Mouse (Mus musculus) neural tube, embryonic 12.5 days (tissue): ENCODE results near the gene Zfp91. TPM values are rescaled to one million over a fixed set of nuclear protein-coding genes. Genes with fewer than 3 reads are reported as not detected.
"Not testable (repeated sequence)": the region's sequence is repeated elsewhere in the genome, so short reads cannot be mapped to it uniquely, and the experiment has no call there.

Experiments
- ATAC-seq: fragments of 200-750 bp; cut with Nextera tagmentation; 2 replicates; pipeline ENCODE4 v1.8.0; 2017; ENCODE audit warnings: low read depth, mild to moderate bottlenecking, moderate TSS enrichment, moderate library complexity; ENCODE audit not compliant: low FRiP score
- H3K27ac ChIP-seq: fragments of 300-500 bp; sonication (generic); 2 replicates; pipeline ENCODE4 v1.5.1; 2016
- H3K27me3 ChIP-seq: fragments of 300-500 bp; sonication (generic); replicated peaks from 2 replicates; pipeline ENCODE4 v1.6.1; 2016; ENCODE audit warnings: mild to moderate bottlenecking
- H3K36me3 ChIP-seq: fragments of 300-500 bp; sonication (generic); 2 replicates; pipeline ENCODE4 v1.6.1; 2016; ENCODE audit warnings: mild to moderate bottlenecking
- H3K4me1 ChIP-seq: fragments of 300-500 bp; sonication (generic); 2 replicates; pipeline ENCODE4 v1.6.1; 2016
- H3K4me2 ChIP-seq: fragments of 300-500 bp; sonication (generic); replicated peaks from 2 replicates; pipeline ENCODE4 v1.6.1; 2016; ENCODE audit warnings: mild to moderate bottlenecking
- H3K4me3 ChIP-seq: fragments of 300-500 bp; sonication (generic); 2 replicates; pipeline ENCODE4 v1.5.1; 2016
- H3K9ac ChIP-seq: fragments of 300-500 bp; sonication (generic); 2 replicates; pipeline ENCODE4 v1.6.1; 2016; ENCODE audit warnings: mild to moderate bottlenecking
- H3K9me3 ChIP-seq: fragments of 300-500 bp; sonication (generic); 2 replicates; pipeline ENCODE4 v1.6.1; 2016; ENCODE audit warnings: mild to moderate bottlenecking
- WGBS: fragments of 180-500 bp; shearing (Covaris S2); methylation state at CpG from one replicate; pipeline ENCODE4 v1.1.7; 2016; 5-methylcytosine and 5-hydroxymethylcytosine counted together
- polyA plus RNA-seq: library from polyadenylated mRNA; unstranded; fragments of >200 nt; fragmentation: Nextera tagmentation; extraction: Ambion mirVana; gene quantifications from 2 replicates; pipeline ENCODE4 v1.2.1, GENCODE M21; 2016

Gene Zfp91
- polyA plus RNA-seq, 1 experiment from 2014 or later: 19.3 TPM

DNA sequence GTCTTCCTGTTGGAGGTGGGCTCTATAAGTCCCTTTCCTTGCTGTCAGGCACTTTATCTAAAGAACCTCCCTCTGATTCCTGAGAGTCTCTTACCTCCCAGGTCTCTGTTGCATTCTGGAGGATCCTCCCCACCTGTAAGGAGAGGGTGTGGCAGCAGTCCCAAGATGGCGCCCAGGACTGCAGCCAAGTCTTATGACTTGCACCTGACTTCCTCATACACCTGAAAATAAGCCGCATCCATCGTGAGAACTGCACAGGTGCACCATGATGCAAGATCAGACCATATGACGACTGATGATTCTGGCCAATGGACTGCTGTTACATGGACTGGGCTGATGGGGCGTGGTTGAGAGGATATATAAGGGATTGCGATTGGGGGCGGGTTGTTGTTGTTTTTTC lies 74.3 kb downstream of the Zfp91 start:
- not testable (repeated sequence) for H3K27me3 ChIP-seq, H3K9ac ChIP-seq, H3K4me1 ChIP-seq, H3K36me3 ChIP-seq, H3K4me3 ChIP-seq, H3K4me2 ChIP-seq, ATAC-seq, H3K9me3 ChIP-seq, H3K27ac ChIP-seq
- 94% methylated on average over 7 of the region's 7 CpGs for WGBS

DNA sequence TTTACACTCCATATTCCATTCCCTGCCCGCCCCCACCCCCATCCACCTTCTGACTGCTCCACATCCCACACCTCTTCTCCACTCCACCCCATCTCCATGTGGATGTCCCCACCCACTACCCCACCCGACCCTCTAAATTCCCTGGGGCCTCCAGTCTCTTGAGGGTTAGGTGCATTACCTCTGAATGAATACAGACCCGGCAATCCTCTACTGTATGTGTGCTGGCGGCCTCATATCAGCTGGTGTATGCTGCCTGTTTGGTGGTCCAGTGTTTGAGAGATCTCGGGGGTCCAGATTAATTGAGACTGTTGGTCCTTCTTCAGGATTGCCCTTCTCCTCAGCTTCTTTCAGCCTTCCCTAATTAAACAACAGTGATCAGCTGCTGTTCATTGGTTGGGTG lies 75.0 kb downstream of the Zfp91 start:
- H3K4me1 ChIP-seq, H3K27ac ChIP-seq, H3K4me2 ChIP-seq, H3K36me3 ChIP-seq, ATAC-seq, H3K4me3 ChIP-seq, H3K9ac ChIP-seq, H3K27me3 ChIP-seq, H3K9me3 ChIP-seq: not testable (repeated sequence)
- 81% methylated on average over 5 of the region's 5 CpGs for WGBS

GRCm38 (mm10) chr19:12720463-12720862 lies 75.5 kb downstream of the Zfp91 start:
- Histone ChIP-seq H3K9ac (no peak overlapping the region), H3K4me2 (no peak overlapping the region), H3K4me1 (no peaks in the 10 kb centered on the region), H3K36me3 (no peaks in the 10 kb centered on the region), H3K4me3 (no peak overlapping the region), H3K27ac (no peak overlapping the region), H3K27me3 (no peaks in the 10 kb centered on the region), H3K9me3 (no peaks in the 10 kb centered on the region)
- no peak for ATAC-seq
- WGBS: 84% methylated on average over 2 of the region's 2 CpGs

DNA sequence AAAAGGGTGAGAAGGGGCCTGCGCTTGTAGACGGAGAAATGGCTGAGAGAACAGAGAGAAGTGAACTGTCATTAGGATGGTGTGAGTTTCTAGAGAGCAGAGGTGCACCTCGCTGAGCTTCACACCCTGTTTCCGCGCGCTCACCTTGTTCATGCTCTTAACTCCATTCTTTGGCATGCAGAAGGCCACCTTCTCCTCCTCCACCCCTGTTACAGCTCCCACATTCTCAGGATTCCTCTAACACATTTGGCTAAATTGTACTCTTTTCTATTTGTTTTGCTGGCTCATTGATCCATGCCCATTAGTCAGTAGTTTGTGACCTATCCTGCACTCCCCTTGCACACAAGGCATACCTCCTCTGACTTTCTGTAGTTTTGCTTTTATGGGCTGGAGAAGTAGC lies 76.7 kb downstream of the Zfp91 start:
- ATAC-seq: no peak
- Histone ChIP-seq H3K27me3 (no peaks in the 10 kb centered on the region), H3K27ac (no peak overlapping the region), H3K9ac (no peak overlapping the region), H3K4me1 (no peaks in the 10 kb centered on the region), H3K4me2 (no peak overlapping the region), H3K4me3 (no peak overlapping the region), H3K36me3 (no peaks in the 10 kb centered on the region), H3K9me3 (no peaks in the 10 kb centered on the region)
- WGBS: 84% methylated on average over 6 of the region's 6 CpGs

Other genes with a start within 250 kb of the Zfp91 start
- gene Gm4952, start 196.2 kb downstream of the Zfp91 start, polyA plus RNA-seq: not detected in 2 replicates
- gene Glyat, start 162.8 kb downstream of the Zfp91 start, polyA plus RNA-seq: not detected in 2 replicates
- not detected in 2 replicates for gene Olfr1442, start 125.7 kb downstream of the Zfp91 start, polyA plus RNA-seq
- not detected in 2 replicates for gene Olfr1443, start 118.0 kb downstream of the Zfp91 start, polyA plus RNA-seq
- not detected in 2 replicates for gene Keg1, start 100.3 kb downstream of the Zfp91 start, polyA plus RNA-seq
- gene Cntf, start 30.5 kb downstream of the Zfp91 start, polyA plus RNA-seq: 1.5 and 1.6 TPM in 2 replicates
- 1.3 and 1.4 TPM in 2 replicates for gene Lpxn, start 67 bp upstream of the Zfp91 start, polyA plus RNA-seq
- gene Gm5244, start 50.6 kb upstream of the Zfp91 start, polyA plus RNA-seq: not detected in 2 replicates
- gene Olfr1444, start 61.2 kb upstream of the Zfp91 start, polyA plus RNA-seq: not detected in 2 replicates
- gene Olfr1445, start 87.7 kb upstream of the Zfp91 start, polyA plus RNA-seq: not detected in 2 replicates
- not detected in 2 replicates for gene Olfr1446, start 97.4 kb upstream of the Zfp91 start, polyA plus RNA-seq
- not detected in 2 replicates for gene Olfr1447, start 107.6 kb upstream of the Zfp91 start, polyA plus RNA-seq
- gene Olfr1448, start 128.3 kb upstream of the Zfp91 start, polyA plus RNA-seq: not detected in 2 replicates
- gene Olfr1449, start 134.7 kb upstream of the Zfp91 start, polyA plus RNA-seq: not detected in 2 replicates
- not detected in 2 replicates for gene Olfr1450, start 154.1 kb upstream of the Zfp91 start, polyA plus RNA-seq
- gene Olfr1451, start 198.9 kb upstream of the Zfp91 start, polyA plus RNA-seq: not detected in 2 replicates
- gene Olfr1453, start 232.2 kb upstream of the Zfp91 start, polyA plus RNA-seq: not detected in 2 replicates